Mouse (Mus musculus): ENCODE measurements around the gene Olfr395.
"Not testable (repeated sequence)": the region's sequence is repeated elsewhere in the genome, so short reads cannot be mapped to it uniquely, and the experiment has no call there.

Olfr395 gene

DNA sequence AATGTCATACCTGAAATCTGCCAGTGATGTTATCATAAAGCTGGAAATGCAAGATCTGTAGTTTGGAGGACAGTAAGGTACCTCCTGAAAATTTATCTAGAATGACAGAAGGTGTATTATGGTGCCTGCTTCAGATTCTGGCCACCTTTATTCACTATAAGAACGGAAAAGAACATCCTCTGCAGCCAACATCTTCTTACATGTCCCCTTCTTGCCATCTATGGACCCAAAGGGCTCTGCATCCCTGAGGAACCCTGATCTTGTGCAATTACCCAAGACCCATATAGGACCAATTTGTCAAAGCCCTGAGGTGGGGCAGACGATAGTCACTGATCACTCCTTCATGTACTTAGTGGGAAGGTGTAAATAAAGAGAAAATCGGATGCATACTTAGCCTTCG lies at the start of gene Olfr395:
Olfr395 (minus strand) TSS at position 101 of the 400 bp plus-strand sequence.
- not testable (repeated sequence) for DNase-seq

GRCm38 (mm10) chr11:73936377-73936776 lies 27.3 kb upstream of the Olfr395 start, which contains the start of gene Olfr23:
Olfr23 (plus strand) TSS chr11:73936677.
- DNase-seq: no peak

DNA sequence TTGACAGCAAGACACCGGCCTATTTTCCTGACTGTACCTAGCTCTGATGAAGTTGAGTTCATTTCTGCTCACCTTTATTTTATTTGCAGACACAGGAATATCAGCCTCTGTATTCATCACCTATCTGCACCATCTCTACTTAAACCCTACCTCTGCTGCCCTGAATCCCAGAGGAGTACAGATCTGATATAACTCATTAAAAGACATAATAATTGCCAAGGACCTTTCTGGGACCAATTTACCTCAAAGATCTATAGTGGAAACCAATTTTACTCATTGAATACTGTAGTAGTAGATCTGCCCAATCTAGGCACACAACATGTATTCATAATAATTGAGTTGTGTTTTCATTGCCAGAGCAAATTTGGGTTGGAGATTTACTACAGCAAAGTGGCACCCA lies 18.4 kb downstream of the Olfr395 start, which contains the start of gene Olfr394:
Olfr394 (minus strand) TSS at position 101 of the 400 bp plus-strand sequence.
- no peak for DNase-seq
